In genomic region chr3:85846316-85846715, GRCm38 (mm10) we compare ENCODE assay signal across 32 mouse cellular contexts. TPM values are rescaled to one million over a fixed set of nuclear protein-coding genes. Genes with fewer than 3 reads are reported as not detected.
A peak's percentile ranks its signal among the peaks of the same experiment; 100 is the strongest.
DNase-seq lines count a peak whose midpoint lies in the region; ATAC-seq and TF ChIP-seq lines count a peak whose summit lies in the region.
"Had no signal": no experiment of that assay in that cellular context is flagged by ENCODE, and none has a peak within 500 bp of the region (broad histone marks: within the 10 kb centered on the region; RNA-seq: fewer than 3 reads in every experiment).

No protein-coding gene starts in this region.

- DNase-seq in 3134 (ENCODE audit: extremely low read depth, insufficient read length, low spot score) = peak; percentile 19
- peak; percentile 80 for DNase-seq in Muller cell, postnatal 12 days (ENCODE audit: inconsistent ontology term)
- no peak for DNase-seq in ovary, postnatal 10 days (ENCODE audit: low spot score)
- DNase-seq in adrenal gland, postnatal 25 days = no peak
- DNase-seq: adrenal gland, postnatal 14 days; cerebellum, adult 2 months; cerebellum, postnatal 14 days; gastrocnemius, postnatal 10 days; heart, postnatal 36 days; kidney, adult 8-10 months; kidney, postnatal 4 days; layer of hippocampus, postnatal 36 days; liver, embryonic 13.5 days; lung, adult 18-20 months; midbrain, embryonic 14.5 days; right cerebral cortex, adult 18-20 months; thymus, adult 2 months; thymus, postnatal 36 days had no signal

- H3K36me3 ChIP-seq in forebrain, embryonic 15.5 days = no peaks in the 10 kb centered on the region
- H3K36me3 ChIP-seq in forebrain, embryonic 12.5 days (replicated peaks) = no peaks in the 10 kb centered on the region
- H3K36me3 ChIP-seq in myocyte (ENCODE audit: control insufficient read depth, insufficient read depth) = no peaks in the 10 kb centered on the region
- H3K36me3 ChIP-seq: G1E; heart, embryonic 10.5 days; heart, embryonic 15.5 days; hindbrain, embryonic 13.5 days; limb, embryonic 10.5 days; limb, embryonic 15.5 days; liver, embryonic 13.5 days; neural tube, embryonic 15.5 days had no signal

- no peaks in the 10 kb centered on the region for H3K79me2 ChIP-seq in myocyte (ENCODE audit: control insufficient read depth, insufficient read depth)

- ATAC-seq in forebrain, embryonic 15.5 days (replicated peaks) = 0 out of 2 replicates have a peak, but pooled peaks have one; percentile 64
- ATAC-seq in forebrain, embryonic 12.5 days (ENCODE audit: low FRiP score) = no peak
- ATAC-seq: intestine, embryonic 16.5 days; lung, postnatal 0 days had no signal

- no peaks in the 10 kb centered on the region for H3K27me3 ChIP-seq in forebrain, embryonic 15.5 days
- H3K27me3 ChIP-seq in forebrain, embryonic 12.5 days = no peaks in the 10 kb centered on the region
- no peaks in the 10 kb centered on the region for H3K27me3 ChIP-seq in myocyte (ENCODE audit: control insufficient read depth, insufficient read depth, insufficient read length)
- H3K27me3 ChIP-seq: heart, embryonic 15.5 days; hindbrain, embryonic 13.5 days; limb, embryonic 15.5 days; liver, embryonic 13.5 days; neural tube, embryonic 15.5 days had no signal

- H3ac ChIP-seq in myocyte (ENCODE audit: control insufficient read depth, insufficient read length) = no peak overlapping the region

- WGBS in forebrain, embryonic 15.5 days = 51% methylated on average over 1 of the region's 1 CpGs
- WGBS in forebrain, embryonic 12.5 days = 79% methylated on average over 1 of the region's 1 CpGs

- H3K9ac ChIP-seq in forebrain, embryonic 15.5 days (replicated peaks) = no peak overlapping the region
- H3K9ac ChIP-seq in forebrain, embryonic 12.5 days = no peak overlapping the region
- H3K9ac ChIP-seq: heart, embryonic 15.5 days; hindbrain, embryonic 13.5 days; limb, embryonic 15.5 days; liver, embryonic 13.5 days; neural tube, embryonic 15.5 days had no signal

- H3K9me3 ChIP-seq in forebrain, embryonic 15.5 days = no peaks in the 10 kb centered on the region
- no peaks in the 10 kb centered on the region for H3K9me3 ChIP-seq in forebrain, embryonic 12.5 days
- H3K9me3 ChIP-seq: G1E; heart, embryonic 10.5 days; heart, embryonic 15.5 days; hindbrain, embryonic 13.5 days; limb, embryonic 10.5 days; limb, embryonic 15.5 days; liver, embryonic 13.5 days; neural tube, embryonic 15.5 days had no signal

- H3K4me1 ChIP-seq in forebrain, embryonic 15.5 days = peaks cover 12% of the 10 kb centered on the region
- peaks cover 10% of the 10 kb centered on the region for H3K4me1 ChIP-seq in forebrain, embryonic 12.5 days
- H3K4me1 ChIP-seq: liver, embryonic 13.5 days had no signal

- H3K27ac ChIP-seq in forebrain, embryonic 15.5 days (replicated peaks) = peak overlapping the region; percentile 25; the same call in 1 of the 2 replicates
- no peak overlapping the region for H3K27ac ChIP-seq in forebrain, embryonic 12.5 days
- H3K27ac ChIP-seq: heart, embryonic 10.5 days; heart, embryonic 15.5 days; hindbrain, embryonic 13.5 days; kidney, postnatal 0 days; limb, embryonic 10.5 days; limb, embryonic 15.5 days; liver, embryonic 13.5 days; neural tube, embryonic 15.5 days had no signal

- H3K4me3 ChIP-seq in forebrain, embryonic 15.5 days = no peak overlapping the region
- no peak overlapping the region for H3K4me3 ChIP-seq in forebrain, embryonic 12.5 days (replicated peaks)
- no peak overlapping the region for H3K4me3 ChIP-seq in myocyte
- H3K4me3 ChIP-seq: heart, embryonic 10.5 days; heart, embryonic 15.5 days; hindbrain, embryonic 13.5 days; limb, embryonic 10.5 days; limb, embryonic 15.5 days; liver, embryonic 13.5 days; neural tube, embryonic 15.5 days had no signal

- no peak overlapping the region for H3K4me2 ChIP-seq in forebrain, embryonic 15.5 days (replicated peaks)
- no peak overlapping the region for H3K4me2 ChIP-seq in forebrain, embryonic 12.5 days
- peak overlapping the region; percentile 55 for H3K4me2 ChIP-seq in myocyte (ENCODE audit: low read depth)
- H3K4me2 ChIP-seq: heart, embryonic 15.5 days; hindbrain, embryonic 13.5 days; limb, embryonic 15.5 days; liver, embryonic 13.5 days; neural tube, embryonic 15.5 days had no signal

- TF ChIP-seq POLR2A in myocyte (IDR thresholded peaks at IDR 0.05; ENCODE audit: insufficient read length, low read depth) = no peak

TF ChIP-seq in myocyte, 11 proteins besides CTCF, POLR2A, EP300 and RAD21:
- no peak for TF ChIP-seq CEBPB (IDR thresholded peaks at IDR 0.05; ENCODE audit: insufficient read depth, poor library complexity, severe bottlenecking)
- TF ChIP-seq MYOG (IDR thresholded peaks at IDR 0.05; ENCODE audit: control insufficient read depth in 1 of 3, insufficient read depth in 1 of 3, insufficient read length in 2 of 3, low read depth in 2 of 3) = peak in 1 of 3 experiments; percentile 4
- TF ChIP-seq MYOD1 (IDR thresholded peaks at IDR 0.05; ENCODE audit: control insufficient read depth in 1 of 3, insufficient read length in 2 of 3, low read depth in 2 of 3) = peak in 1 of 3 experiments; percentile 49

RNA-seq across cellular contexts. Expression of gene Fam160a1, which starts 29.2 kb away (rescaled TPM):
- 1.0 and 1.5 TPM in 2 replicates for polyA plus RNA-seq in forebrain, embryonic 15.5 days (2015; fragmentation: Nextera tagmentation; extraction: Ambion mirVana)
- 0.58 and 0.59 TPM in 2 replicates for polyA plus RNA-seq in forebrain, embryonic 12.5 days (2016; fragmentation: Nextera tagmentation; extraction: Ambion mirVana)
- polyA plus RNA-seq in myocyte (2012; fragmentation: generic; extraction: Trizol) = 13.2 TPM
- total RNA-seq in adrenal gland, postnatal 25 days (2021) = 5.8 and 9.2 TPM in 2 replicates
- polyA plus RNA-seq: G1E had no signal

RNA-seq across cellular contexts. Expression of gene Glt28d2, which starts 41.0 kb away (rescaled TPM):
- polyA plus RNA-seq in forebrain, embryonic 15.5 days (2015; fragmentation: Nextera tagmentation; extraction: Ambion mirVana) = 1.2 and 1.9 TPM in 2 replicates
- 0.13 and 0.20 TPM in 2 replicates for polyA plus RNA-seq in forebrain, embryonic 12.5 days (2016; fragmentation: Nextera tagmentation; extraction: Ambion mirVana)
- polyA plus RNA-seq in myocyte (2012; fragmentation: generic; extraction: Trizol) = 1.4 TPM
- 1.7 and 2.9 TPM in 2 replicates for total RNA-seq in adrenal gland, postnatal 25 days (2021)
- total RNA-seq: G1E; monocyte, adult 5-6 weeks had no signal
- polyA plus RNA-seq: G1E had no signal

RNA-seq across cellular contexts. Expression of gene Gm37240, which starts 41.0 kb away (rescaled TPM):
- 2.2 and 3.1 TPM in 2 replicates for polyA plus RNA-seq in forebrain, embryonic 15.5 days (2015; fragmentation: Nextera tagmentation; extraction: Ambion mirVana)
- 0.57 and 1.2 TPM in 2 replicates for polyA plus RNA-seq in forebrain, embryonic 12.5 days (2016; fragmentation: Nextera tagmentation; extraction: Ambion mirVana)
- polyA plus RNA-seq in myocyte (2012; fragmentation: generic; extraction: Trizol) = 8.7 TPM
- 4.4 and 10.8 TPM in 2 replicates for total RNA-seq in adrenal gland, postnatal 25 days (2021)
- total RNA-seq: G1E; layer of hippocampus, postnatal 36 days; monocyte, adult 5-6 weeks had no signal
- polyA plus RNA-seq: G1E had no signal

Comparison
In these comparisons a context has a peak if more than half of its experiments do, and no peak if none do; other contexts are left out.
1. DNase-seq: peak in 3134 (single experiment) and Muller cell, postnatal 12 days (single experiment); none in ovary, postnatal 10 days (single experiment) and adrenal gland, postnatal 25 days (single experiment).